Mouse (Mus musculus) heart, adult 8-10 months (tissue): ENCODE results near the gene Klk1b21. TPM values are rescaled to one million over a fixed set of nuclear protein-coding genes. Genes with fewer than 3 reads are reported as not detected.
"Not testable (repeated sequence)": the region's sequence is repeated elsewhere in the genome, so short reads cannot be mapped to it uniquely, and the experiment has no call there.

ENCODE experiments used
- DNase-seq: peaks from one replicate; pipeline ENCODE4 v3.0.0; 2022; ENCODE audit warnings: low spot score
- total RNA-seq, 4 experiments: library from RNA; stranded (reverse); gene quantifications; 2 replicates each; pipeline ENCODE4 v1.2.4; 2022

The Klk1b21 gene
- not detected for total RNA-seq

- not testable (repeated sequence) for DNase-seq
These were observed at the start of gene Klk1b21 for GRCm38 (mm10) chr7:44102028-44102427. TSS of gene Klk1b21 (plus strand) at chr7:44102328.

- DNase-seq = no peak
These were observed 30.0 kb upstream of the Klk1b21 start for GRCm38 (mm10) chr7:44072117-44072516.

- DNase-seq = no peak
These were observed 24.4 kb upstream of the Klk1b21 start for GRCm38 (mm10) chr7:44077703-44078102.

GRCm38 (mm10) chr7:44096111-44096510 is 6.0 kb upstream of the Klk1b21 start:
- DNase-seq = no peak

- DNase-seq = no peak
These were observed 10.2 kb downstream of the Klk1b21 start, which contains the start of gene Klk1b22 for GRCm38 (mm10) chr7:44112373-44112772. TSS of gene Klk1b22 (plus strand) at chr7:44112673.

- no peak for DNase-seq
These were observed 21.3 kb downstream of the Klk1b21 start for GRCm38 (mm10) chr7:44123445-44123844.

- no peak for DNase-seq
These were observed 34.3 kb downstream of the Klk1b21 start, which contains the start of gene Klk1b16 for GRCm38 (mm10) chr7:44136467-44136866. TSS of gene Klk1b16 (plus strand) at chr7:44136767.

Other genes starting within 250 kb of the Klk1b21 start
- gene Klk4, start 221.2 kb upstream of the Klk1b21 start, total RNA-seq = not detected
- not detected for gene Klk15, start 168.6 kb upstream of the Klk1b21 start, total RNA-seq
- not detected for gene Klk1b8, start 151.7 kb upstream of the Klk1b21 start, total RNA-seq
- gene Klk1b1, start 135.6 kb upstream of the Klk1b21 start, total RNA-seq = not detected
- not detected for gene Klk1b9, start 126.3 kb upstream of the Klk1b21 start, total RNA-seq
- gene Klk1b11, start 106.5 kb upstream of the Klk1b21 start, total RNA-seq = not detected
- gene Klk1b26, start 90.2 kb upstream of the Klk1b21 start, total RNA-seq = 1 to 10 TPM; 1.7 to 7.4 (median 4.1) TPM
- not detected for gene Klk1b27, start 50.0 kb upstream of the Klk1b21 start, total RNA-seq
- not detected for gene Klk1b22, start 10.3 kb downstream of the Klk1b21 start, total RNA-seq
- gene Klk1b16, start 34.4 kb downstream of the Klk1b21 start, total RNA-seq = not detected
- not detected for gene Klk1b24, start 85.9 kb downstream of the Klk1b21 start, total RNA-seq
- not detected for gene Klk1b3, start 95.9 kb downstream of the Klk1b21 start, total RNA-seq
- not detected for gene Klk1b4, start 105.1 kb downstream of the Klk1b21 start, total RNA-seq
- not detected for gene Klk1b5, start 113.6 kb downstream of the Klk1b21 start, total RNA-seq
- under 1 TPM in 2 of 4 experiments, not detected in 2; 0.47 to 0.57 TPM for gene Klk1, start 123.0 kb downstream of the Klk1b21 start, total RNA-seq
- not detected for gene Gm36864, start 133.8 kb downstream of the Klk1b21 start, total RNA-seq
- under 1 TPM; 0.31 to 0.98 (median 0.74) TPM for gene 1700028J19Rik, start 144.4 kb downstream of the Klk1b21 start, total RNA-seq
- gene 2410002F23Rik, start 144.4 kb downstream of the Klk1b21 start, total RNA-seq = 10 to 100 TPM in 3 of 4 experiments, 1 to 10 TPM in 1; 8.9 to 18.2 (median 13.7) TPM
- gene Acp4, start 155.1 kb downstream of the Klk1b21 start, total RNA-seq = not detected
- not detected for gene Gm15517, start 159.1 kb downstream of the Klk1b21 start, total RNA-seq
- gene Clec11a, start 204.6 kb downstream of the Klk1b21 start, total RNA-seq = 1 to 10 TPM in 1 of 4 experiments, under 1 TPM in 3; 0.41 to 1.2 (median 0.67) TPM
- 1 to 10 TPM; 1.8 to 4.7 (median 3.3) TPM for gene Shank1, start 207.9 kb downstream of the Klk1b21 start, total RNA-seq